Mouse (Mus musculus) stomach, embryonic 14.5 days (tissue): Measurements from ENCODE around the gene Mtrex. TPM values are rescaled to one million over a fixed set of nuclear protein-coding genes. Genes with fewer than 3 reads are reported as not detected.

ENCODE experiments used
- polyA plus RNA-seq: library from polyadenylated mRNA; unstranded; fragments of >200 nt; fragmentation: Nextera tagmentation; extraction: Ambion mirVana; gene quantifications from 2 replicates; pipeline ENCODE4 v1.2.1, GENCODE M21; 2014

Gene Mtrex
- polyA plus RNA-seq, 1 experiment from 2014 or later: 80.6 TPM

Other genes with a start within 250 kb of the Mtrex start
- gene Plpp1, start 126.6 kb downstream of the Mtrex start, polyA plus RNA-seq: 97.1 and 98.9 TPM in 2 replicates
- 20.4 and 22.8 TPM in 2 replicates for gene Dhx29, start 56 bp upstream of the Mtrex start, polyA plus RNA-seq
- gene Ccno, start 60.4 kb upstream of the Mtrex start, polyA plus RNA-seq: 0.35 and 0.67 TPM in 2 replicates
- 0.17 TPM in 2 replicates for gene Mcidas, start 66.4 kb upstream of the Mtrex start, polyA plus RNA-seq
- not detected in 2 replicates for gene Cdc20b, start 107.7 kb upstream of the Mtrex start, polyA plus RNA-seq
- gene Gpx8, start 119.0 kb upstream of the Mtrex start, polyA plus RNA-seq: 164 and 166 TPM in 2 replicates
- gene Gzma, start 173.6 kb upstream of the Mtrex start, polyA plus RNA-seq: not detected in 2 replicates